Mouse (Mus musculus) midbrain, embryonic 15.5 days (tissue): ENCODE results near the gene Rab2b. TPM values are rescaled to one million over a fixed set of nuclear protein-coding genes. Genes with fewer than 3 reads are reported as not detected.
A peak's percentile ranks its signal among the peaks of the same experiment; 100 is the strongest.
"Not testable (repeated sequence)": the region's sequence is repeated elsewhere in the genome, so short reads cannot be mapped to it uniquely, and the experiment has no call there.

Source experiments
- ATAC-seq: fragments of 200-750 bp; cut with Nextera tagmentation; replicated peaks from 2 replicates; pipeline ENCODE4 v1.8.0; 2017; ENCODE audit warnings: moderate TSS enrichment
- H3K27ac ChIP-seq: fragments of 300-500 bp; sonication (generic); 2 replicates; pipeline ENCODE4 v1.5.1; 2015; ENCODE audit warnings: mild to moderate bottlenecking, inconsistent platforms
- H3K27me3 ChIP-seq: fragments of 300-500 bp; sonication (generic); replicated peaks from 2 replicates; pipeline ENCODE4 v1.6.1; 2015; ENCODE audit warnings: inconsistent platforms
- H3K36me3 ChIP-seq: fragments of 300-500 bp; sonication (generic); replicated peaks from 2 replicates; pipeline ENCODE4 v1.6.1; 2015; ENCODE audit warnings: inconsistent platforms
- H3K4me1 ChIP-seq: fragments of 300-500 bp; sonication (generic); 2 replicates; pipeline ENCODE4 v1.6.1; 2015; ENCODE audit warnings: inconsistent platforms
- H3K4me2 ChIP-seq: fragments of 300-500 bp; sonication (generic); 2 replicates; pipeline ENCODE4 v1.6.1; 2015; ENCODE audit warnings: inconsistent platforms, mild to moderate bottlenecking, moderate library complexity
- H3K4me3 ChIP-seq: fragments of 300-500 bp; sonication (generic); 2 replicates; pipeline ENCODE4 v1.5.1; 2015; ENCODE audit warnings: mild to moderate bottlenecking, inconsistent platforms
- H3K9ac ChIP-seq: fragments of 300-500 bp; sonication (generic); 2 replicates; pipeline ENCODE4 v1.6.1; 2015; ENCODE audit warnings: mild to moderate bottlenecking, inconsistent platforms
- H3K9me3 ChIP-seq: fragments of 300-500 bp; sonication (generic); 2 replicates; pipeline ENCODE4 v1.6.1; 2016; ENCODE audit warnings: inconsistent platforms
- WGBS: fragments of 180-500 bp; shearing (Covaris S2); methylation state at CpG from one replicate; pipeline ENCODE4 v1.1.7; 2015; ENCODE audit warnings: mixed read lengths; 5-methylcytosine and 5-hydroxymethylcytosine counted together
- polyA plus RNA-seq: library from polyadenylated mRNA; unstranded; fragments of >200 nt; fragmentation: Nextera tagmentation; extraction: Ambion mirVana; gene quantifications from 2 replicates; pipeline ENCODE4 v1.2.1, GENCODE M21; 2015

Gene Rab2b
- polyA plus RNA-seq, 1 experiment from 2014 or later = 67.6 TPM

DNA sequence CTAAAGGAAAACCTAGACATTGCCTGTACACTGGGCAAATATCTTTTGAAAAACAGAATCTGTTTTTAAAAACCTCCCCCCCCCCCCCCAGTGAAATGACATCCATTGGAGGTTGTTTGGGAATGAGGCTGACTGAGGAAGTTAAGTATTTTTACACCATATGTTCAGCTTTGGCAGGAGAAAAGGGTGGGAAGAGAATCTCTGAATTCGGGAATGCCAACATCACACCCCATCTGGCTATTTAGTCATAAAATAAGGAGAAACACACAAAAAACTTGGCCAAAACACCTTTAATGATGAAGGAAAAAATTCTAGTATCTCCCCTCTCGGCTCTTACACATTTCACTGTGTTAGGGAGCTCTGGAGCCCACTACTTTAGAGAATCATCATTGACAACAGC, 31.6 kb upstream of the Rab2b start:
- Histone ChIP-seq H3K4me2 (0 out of 2 replicates have a peak overlapping the region, but pooled peaks have one; percentile 15), H3K4me1 (peaks cover 49% of the 10 kb centered on the region)
- 91% methylated on average over 2 of the region's 2 CpGs for WGBS

DNA sequence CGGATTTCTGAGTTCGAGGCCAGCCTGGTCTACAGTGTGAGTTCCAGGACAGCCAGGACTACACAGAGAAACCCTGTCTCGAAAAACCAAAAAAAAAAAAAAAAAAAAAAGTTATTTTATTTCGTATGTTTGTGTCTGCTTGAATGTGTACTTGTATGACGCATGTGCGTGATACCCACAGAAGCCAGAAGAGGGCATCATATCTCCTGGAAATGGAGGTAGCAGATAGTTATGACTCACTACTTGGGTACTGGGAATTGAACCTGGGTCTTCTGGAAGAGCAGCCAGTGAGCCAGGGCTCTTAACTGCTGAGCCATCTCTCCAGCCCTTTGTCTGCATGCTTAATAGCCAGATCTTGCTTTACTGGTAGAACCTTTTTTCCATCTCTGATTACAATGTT, 31.0 kb upstream of the Rab2b start:
- H3K27me3 ChIP-seq, H3K4me2 ChIP-seq, ATAC-seq, H3K9ac ChIP-seq, H3K4me3 ChIP-seq, H3K9me3 ChIP-seq, H3K27ac ChIP-seq: not testable (repeated sequence)
- peaks cover 48% of the 10 kb centered on the region for H3K4me1 ChIP-seq
- 97% methylated on average over 6 of the region's 6 CpGs for WGBS
- H3K36me3 ChIP-seq = peaks cover 16% of the 10 kb centered on the region

More for the DNA sequence above, 31.6 kb upstream of the Rab2b start:
- Histone ChIP-seq H3K36me3 (peaks cover 16% of the 10 kb centered on the region), H3K9ac (no peak overlapping the region), H3K9me3 (no peaks in the 10 kb centered on the region), H3K27ac (no peak overlapping the region), H3K27me3 (no peaks in the 10 kb centered on the region), H3K4me3 (no peak overlapping the region)
- no peak for ATAC-seq

DNA sequence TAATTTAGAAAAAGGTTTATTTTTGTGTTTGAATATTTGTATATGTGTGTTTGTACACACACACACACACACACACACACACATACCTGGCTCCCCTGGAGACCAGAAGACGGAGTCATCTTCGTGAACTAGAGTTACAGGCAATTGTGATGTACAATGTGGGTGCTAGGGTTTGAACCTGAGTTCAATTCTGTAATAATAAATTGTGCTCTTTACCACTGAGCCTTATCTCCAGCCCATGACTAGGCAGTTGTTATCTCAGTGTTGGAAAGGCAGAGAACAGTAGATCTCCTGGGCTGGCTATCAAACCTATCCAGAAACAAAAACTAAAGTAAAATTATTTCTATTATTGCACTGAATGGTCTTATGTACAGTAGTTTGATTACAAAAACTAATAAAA, 26.8 kb upstream of the Rab2b start:
- Histone ChIP-seq H3K27ac (peak overlapping the region; percentile 93; the same call in 1 of the 2 replicates), H3K4me1 (peaks cover 18% of the 10 kb centered on the region), H3K9ac (no peak overlapping the region), H3K4me3 (no peak overlapping the region), H3K27me3 (no peaks in the 10 kb centered on the region), H3K9me3 (no peaks in the 10 kb centered on the region), H3K4me2 (no peak overlapping the region), H3K36me3 (no peaks in the 10 kb centered on the region)
- 94% methylated on average over 2 of the region's 2 CpGs for WGBS
- no peak for ATAC-seq

DNA sequence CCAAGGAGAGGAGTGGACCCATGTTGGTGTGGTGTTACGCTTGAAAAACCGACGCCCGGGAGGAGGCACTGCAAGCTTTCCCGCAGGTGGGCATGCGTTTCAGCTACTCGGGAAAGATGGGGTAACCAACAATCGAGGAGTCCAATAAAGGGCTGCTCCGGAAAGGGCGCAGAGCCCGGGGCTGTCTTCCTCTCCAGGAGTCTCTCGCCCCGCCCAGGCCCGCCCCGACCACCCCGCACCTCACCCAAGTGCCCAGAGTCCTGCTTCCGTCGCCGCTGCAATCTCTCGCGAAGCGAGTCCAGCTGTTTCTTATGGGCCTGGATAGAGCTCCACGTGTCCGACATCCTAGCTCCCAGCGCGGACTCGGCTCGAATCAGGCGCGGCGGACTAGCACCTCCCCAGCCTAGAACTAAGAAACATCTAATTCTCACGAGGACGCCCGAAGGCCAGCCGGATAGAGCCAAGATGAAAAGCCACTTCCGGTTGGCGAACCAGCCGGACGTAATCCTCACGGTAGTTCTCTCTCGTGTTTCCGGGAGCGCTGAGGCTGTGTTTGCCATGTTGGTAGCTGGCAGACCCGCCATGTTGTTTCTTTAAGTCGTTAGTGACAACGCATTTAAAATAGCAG, 25.4 kb upstream of the Rab2b start, which contains the start of gene Mettl3:
Gene Mettl3, minus strand, starts transcription at position 485 of the 628 bp plus-strand sequence.
- H3K36me3 ChIP-seq = peaks cover 5% of the 10 kb centered on the region
- H3K4me1 ChIP-seq = peaks cover 12% of the 10 kb centered on the region
- no peaks in the 10 kb centered on the region for H3K27me3 ChIP-seq
- peak within 1 kb of the TSS; percentile 78 for H3K4me3 ChIP-seq
- peak; percentile 96 for ATAC-seq
- H3K4me2 ChIP-seq = peak within 1 kb of the TSS; percentile 58
- H3K9ac ChIP-seq = peak within 1 kb of the TSS; percentile 71
- H3K27ac ChIP-seq = peak within 1 kb of the TSS; percentile 93
- under 1% methylated on average over 46 of the region's 46 CpGs for WGBS
- H3K9me3 ChIP-seq = no peaks in the 10 kb centered on the region

DNA sequence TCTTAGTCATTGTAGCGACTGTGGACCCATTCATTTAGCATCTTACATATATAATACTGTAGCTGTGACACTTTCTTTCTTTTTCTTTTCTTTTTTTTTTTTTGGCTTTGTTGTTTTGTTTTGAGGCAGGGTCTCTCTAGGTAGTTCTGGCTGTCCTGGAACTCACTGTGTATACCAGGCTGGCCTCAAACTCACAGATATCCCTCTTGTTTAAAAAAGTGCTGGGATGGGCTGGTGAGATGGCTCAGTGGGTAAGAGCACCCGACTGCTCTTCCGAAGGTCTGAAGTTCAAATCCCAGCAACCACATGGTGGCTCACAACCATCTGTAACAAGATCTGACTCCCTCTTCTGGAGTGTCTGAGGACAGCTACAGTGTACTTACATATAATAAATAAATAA, 24.2 kb upstream of the Rab2b start:
- H3K27me3 ChIP-seq, H3K9me3 ChIP-seq, ATAC-seq, H3K4me3 ChIP-seq, H3K9ac ChIP-seq, H3K27ac ChIP-seq: not testable (repeated sequence)
- peaks cover 12% of the 10 kb centered on the region for H3K4me1 ChIP-seq
- 90% methylated on average over 3 of the region's 3 CpGs for WGBS
- H3K36me3 ChIP-seq = peaks cover 14% of the 10 kb centered on the region
- peak overlapping the region; percentile 58; the same call in 1 of the 2 replicates for H3K4me2 ChIP-seq

DNA sequence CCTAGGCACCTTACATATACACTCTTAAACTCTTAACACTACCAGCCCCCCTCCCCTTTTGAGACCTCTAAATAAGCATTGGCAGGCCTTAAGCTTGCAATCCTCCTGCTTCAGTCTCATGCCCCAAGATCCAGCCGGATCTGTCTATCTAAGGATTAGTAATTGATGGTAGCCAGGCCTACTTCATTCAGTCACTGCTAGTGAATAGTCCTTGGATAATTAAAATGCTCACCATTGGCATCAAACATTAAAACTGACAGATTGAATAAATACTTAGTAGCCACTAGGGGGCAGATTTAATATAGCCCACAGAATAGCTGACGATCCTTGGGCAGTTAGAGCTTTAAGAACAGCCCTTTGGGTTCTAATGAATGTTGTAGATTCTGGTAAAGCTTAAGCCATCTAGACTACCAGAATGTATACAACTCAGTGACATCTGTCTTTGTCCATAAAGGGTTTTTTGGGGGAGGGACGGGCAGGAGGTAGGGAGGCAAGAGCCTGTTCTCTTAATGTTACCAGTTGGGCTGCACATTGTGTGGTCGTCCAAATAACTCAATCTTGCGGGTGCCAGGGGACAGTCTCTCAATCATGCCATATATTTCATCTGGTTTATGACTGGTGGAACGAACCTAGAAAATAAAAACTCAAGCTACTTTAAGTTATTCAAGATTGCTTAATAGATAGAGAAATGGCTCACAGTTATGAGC, 16.4 kb upstream of the Rab2b start:
- H3K4me3 ChIP-seq = no peak overlapping the region
- H3K27ac ChIP-seq = no peak overlapping the region
- H3K4me2 ChIP-seq = no peak overlapping the region
- no peaks in the 10 kb centered on the region for H3K9me3 ChIP-seq
- no peaks in the 10 kb centered on the region for H3K4me1 ChIP-seq
- H3K27me3 ChIP-seq = no peaks in the 10 kb centered on the region
- H3K9ac ChIP-seq = no peak overlapping the region
- peaks cover 54% of the 10 kb centered on the region for H3K36me3 ChIP-seq
- ATAC-seq = peak; percentile 54
- WGBS = 64% methylated on average over 6 of the region's 6 CpGs

DNA sequence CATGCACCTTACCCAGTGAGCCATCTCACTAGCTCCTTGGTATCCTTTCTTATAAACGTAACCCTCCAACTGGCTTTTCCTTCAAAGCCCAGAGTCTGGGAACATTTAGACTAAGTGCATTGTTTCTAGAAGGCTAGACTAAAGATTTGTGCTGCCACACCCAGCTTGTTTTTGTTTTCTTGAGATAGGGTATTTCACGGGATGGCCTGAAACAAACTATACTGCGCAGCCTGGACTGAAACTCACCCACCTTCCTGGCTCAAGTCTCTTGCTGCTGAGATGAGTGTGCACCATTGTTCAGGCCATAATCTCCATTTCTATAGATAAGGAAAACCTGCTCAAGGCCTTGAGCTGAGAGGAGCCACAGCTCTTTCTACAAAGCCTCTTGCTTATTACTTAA, 4.8 kb upstream of the Rab2b start:
- Histone ChIP-seq H3K9me3 (no peaks in the 10 kb centered on the region), H3K9ac (no peak overlapping the region), H3K27ac (no peak overlapping the region), H3K36me3 (peaks cover 23% of the 10 kb centered on the region), H3K4me2 (no peak overlapping the region), H3K4me1 (peaks cover 8% of the 10 kb centered on the region), H3K4me3 (no peak overlapping the region), H3K27me3 (no peaks in the 10 kb centered on the region)
- 93% methylated on average over 3 of the region's 3 CpGs for WGBS
- no peak for ATAC-seq

DNA sequence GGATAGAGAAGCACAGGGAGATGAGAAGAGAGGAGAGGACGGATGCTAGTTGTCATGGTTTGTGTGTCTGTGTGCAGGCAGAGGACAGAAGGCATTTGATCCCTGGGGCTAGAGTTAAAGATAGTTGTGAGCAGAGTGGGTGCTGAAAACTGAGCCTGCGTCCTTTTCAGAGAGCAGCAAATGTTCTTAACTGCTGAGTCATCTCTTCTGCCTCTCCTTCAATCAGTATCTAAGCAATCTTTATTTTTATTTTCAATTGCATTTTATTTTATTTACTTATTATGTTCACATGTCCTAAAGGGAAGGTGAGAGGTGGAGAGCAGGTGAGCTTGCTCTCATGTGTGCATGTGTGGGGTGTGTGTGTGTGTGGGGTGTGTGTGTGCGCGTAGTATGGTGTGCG, 4.3 kb upstream of the Rab2b start:
- H3K4me1 ChIP-seq = peaks cover 9% of the 10 kb centered on the region
- no peaks in the 10 kb centered on the region for H3K9me3 ChIP-seq
- no peak overlapping the region for H3K4me3 ChIP-seq
- peaks cover 20% of the 10 kb centered on the region for H3K36me3 ChIP-seq
- no peak overlapping the region for H3K27ac ChIP-seq
- H3K4me2 ChIP-seq = no peak overlapping the region
- no peaks in the 10 kb centered on the region for H3K27me3 ChIP-seq
- no peak for ATAC-seq
- WGBS = 96% methylated on average over 5 of the region's 5 CpGs
- no peak overlapping the region for H3K9ac ChIP-seq

DNA sequence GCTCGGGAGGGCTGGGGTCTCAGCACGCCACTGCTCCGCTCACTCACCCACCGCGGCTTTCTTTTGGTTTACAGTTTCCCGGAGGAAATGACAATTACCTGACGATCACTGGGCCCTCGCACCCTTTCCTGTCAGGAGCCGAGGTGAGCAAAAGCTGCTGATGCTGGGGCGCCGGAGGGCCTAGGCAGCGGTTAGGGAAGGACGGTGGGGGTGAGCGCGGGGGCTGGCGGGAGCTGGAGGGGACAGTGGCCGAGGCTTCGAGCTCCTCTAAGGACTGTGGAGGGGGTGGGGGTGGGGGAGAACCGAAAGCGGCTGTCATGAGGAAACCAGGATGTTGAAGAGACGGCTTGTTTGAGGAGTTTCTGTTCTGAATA, 389 bp upstream of the Rab2b start:
- ATAC-seq = peak; percentile 54
- H3K27me3 ChIP-seq = no peaks in the 10 kb centered on the region
- H3K27ac ChIP-seq = peak overlapping the region; percentile 88
- peaks cover 6% of the 10 kb centered on the region; the same call in 1 of the 2 replicates for H3K36me3 ChIP-seq
- no peaks in the 10 kb centered on the region for H3K9me3 ChIP-seq
- H3K4me3 ChIP-seq = peak overlapping the region; percentile 72
- peak overlapping the region; percentile 70 for H3K9ac ChIP-seq
- peak overlapping the region; percentile 62 for H3K4me2 ChIP-seq
- WGBS = under 1% methylated on average over 21 of the region's 21 CpGs
- peaks cover 17% of the 10 kb centered on the region for H3K4me1 ChIP-seq

DNA sequence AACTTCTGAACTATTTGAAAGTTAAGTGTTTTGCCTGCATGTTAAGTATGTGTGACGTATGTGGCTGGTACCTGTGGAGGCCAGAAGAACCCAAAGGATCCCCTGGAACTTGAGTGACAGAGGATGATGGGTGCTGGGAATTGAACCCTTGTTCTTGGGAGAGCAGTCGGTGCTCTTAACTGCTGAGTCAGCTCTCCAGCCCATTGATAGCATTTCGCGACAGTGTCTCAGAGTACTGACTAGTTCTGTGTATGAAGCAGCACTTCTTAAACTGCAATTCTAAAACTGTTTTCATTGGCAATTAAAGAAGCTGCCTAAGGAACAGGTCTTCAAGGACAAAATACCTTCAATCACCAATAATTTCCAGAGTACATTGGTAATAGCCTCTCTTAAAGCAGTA, 2.1 kb downstream of the Rab2b start:
- whole genome bisulfite sequencing = 92% methylated on average over 4 of the region's 4 CpGs
- H3K4me1 ChIP-seq = peaks cover 17% of the 10 kb centered on the region
- no peak overlapping the region for H3K9ac ChIP-seq
- H3K4me3 ChIP-seq = no peak overlapping the region
- no peak for ATAC-seq
- peaks cover 12% of the 10 kb centered on the region; the same call in 1 of the 2 replicates for H3K36me3 ChIP-seq
- no peak overlapping the region for H3K27ac ChIP-seq
- H3K9me3 ChIP-seq = no peaks in the 10 kb centered on the region
- no peak overlapping the region for H3K4me2 ChIP-seq
- H3K27me3 ChIP-seq = no peaks in the 10 kb centered on the region

DNA sequence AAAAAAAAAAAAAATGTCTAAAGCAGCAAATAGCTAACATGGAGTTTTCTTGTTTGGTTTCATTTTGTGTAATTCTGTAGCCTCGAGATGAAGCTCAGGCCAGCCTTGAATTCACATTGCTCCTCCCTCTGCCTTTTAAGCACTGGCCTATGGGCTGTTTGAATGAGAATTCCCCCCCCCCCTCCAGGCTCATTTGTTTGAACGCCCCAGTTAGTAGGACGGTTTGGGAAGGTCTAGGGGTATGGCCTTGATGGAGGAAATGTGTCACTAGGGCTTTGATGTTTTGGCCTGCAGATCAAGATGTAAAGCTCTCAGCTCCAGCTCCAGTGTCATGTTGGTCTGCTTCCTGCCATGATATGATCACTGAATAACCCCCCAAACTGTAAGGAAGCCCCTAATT, 6.6 kb downstream of the Rab2b start:
- Histone ChIP-seq H3K9ac (no peak overlapping the region), H3K4me3 (no peak overlapping the region), H3K4me2 (no peak overlapping the region), H3K36me3 (peaks cover 18% of the 10 kb centered on the region; the same call in 1 of the 2 replicates), H3K4me1 (no peaks in the 10 kb centered on the region), H3K9me3 (no peaks in the 10 kb centered on the region), H3K27ac (no peak overlapping the region), H3K27me3 (no peaks in the 10 kb centered on the region)
- 65% methylated on average over 3 of the region's 3 CpGs for WGBS
- ATAC-seq = no peak

DNA sequence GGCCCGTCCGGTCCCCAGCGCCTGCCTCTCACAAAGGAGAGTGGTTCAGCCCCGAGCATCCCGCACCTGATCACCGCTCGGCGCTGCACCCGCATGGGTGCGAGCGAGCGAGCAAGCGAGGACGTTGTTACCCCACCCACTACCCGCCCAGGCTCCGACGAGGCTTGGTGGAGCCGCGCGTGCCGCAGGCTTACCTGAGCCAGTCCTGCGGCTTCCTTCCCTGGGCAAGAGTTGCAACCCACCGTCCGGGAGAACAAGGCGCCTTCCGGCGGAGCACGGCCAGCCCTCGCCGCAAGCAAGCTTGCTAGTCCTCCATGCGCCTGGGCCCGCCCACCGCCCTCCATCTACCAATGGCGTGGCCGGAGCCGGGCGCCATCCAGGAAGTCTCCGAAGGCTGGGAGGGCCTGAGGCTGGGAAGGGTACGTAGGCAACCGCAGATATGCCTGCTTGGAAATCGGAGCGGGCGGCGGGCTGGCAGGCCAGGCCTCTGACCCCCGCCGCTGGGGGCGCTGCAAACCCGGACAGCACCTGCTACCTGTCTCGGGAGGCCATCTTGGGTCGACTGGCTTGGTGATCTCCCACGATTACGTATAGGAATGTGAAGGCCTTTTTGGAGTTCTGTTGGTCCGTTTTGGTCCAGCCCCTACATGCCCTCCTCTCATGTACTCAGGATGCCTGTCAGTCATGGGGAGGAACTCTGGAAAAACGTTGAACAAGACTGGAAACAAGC, 21.7 kb downstream of the Rab2b start, which contains the start of gene Chd8:
Gene Chd8, minus strand, starts transcription at position 297 of the 730 bp plus-strand sequence.
- H3K27me3 ChIP-seq = no peaks in the 10 kb centered on the region
- peaks cover 27% of the 10 kb centered on the region for H3K4me1 ChIP-seq
- under 1% methylated on average over 52 of the region's 54 CpGs for WGBS
- ATAC-seq = peak; percentile 100
- no peaks in the 10 kb centered on the region for H3K9me3 ChIP-seq
- H3K27ac ChIP-seq = peak within 1 kb of the TSS; percentile 97
- peak within 1 kb of the TSS; percentile 96 for H3K4me3 ChIP-seq
- peak within 1 kb of the TSS; percentile 92 for H3K9ac ChIP-seq
- H3K36me3 ChIP-seq = 0 out of 2 replicates have a peak, but pooled peaks cover 5% of the 10 kb centered on the region
- H3K4me2 ChIP-seq = peak within 1 kb of the TSS; percentile 69
